Mouse (Mus musculus) forebrain, embryonic 13.5 days (tissue): ENCODE measurements around the gene Pdss2. TPM values are rescaled to one million over a fixed set of nuclear protein-coding genes. Genes with fewer than 3 reads are reported as not detected.

Source experiments
- ATAC-seq: fragments of 200-750 bp; cut with Nextera tagmentation; 2 replicates; pipeline ENCODE4 v1.8.0; 2017
- H3K27ac ChIP-seq: fragments of 300-500 bp; sonication (generic); 2 replicates; pipeline ENCODE4 v1.5.1; 2015; ENCODE audit warnings: inconsistent platforms, mild to moderate bottlenecking, moderate library complexity
- H3K27me3 ChIP-seq: fragments of 300-500 bp; sonication (generic); 2 replicates; pipeline ENCODE4 v1.6.1; 2015; ENCODE audit warnings: mild to moderate bottlenecking, inconsistent platforms
- H3K36me3 ChIP-seq: fragments of 300-500 bp; sonication (generic); 2 replicates; pipeline ENCODE4 v1.6.1; 2015; ENCODE audit warnings: mild to moderate bottlenecking, inconsistent platforms; ENCODE audit not compliant: poor library complexity, severe bottlenecking
- H3K4me1 ChIP-seq: fragments of 300-500 bp; sonication (generic); 2 replicates; pipeline ENCODE4 v1.6.1; 2015; ENCODE audit warnings: inconsistent platforms
- H3K4me2 ChIP-seq: fragments of 300-500 bp; sonication (generic); 2 replicates; pipeline ENCODE4 v1.6.1; 2015; ENCODE audit warnings: inconsistent platforms, mild to moderate bottlenecking, moderate library complexity
- H3K4me3 ChIP-seq: fragments of 300-500 bp; sonication (generic); 2 replicates; pipeline ENCODE4 v1.5.1; 2015; ENCODE audit warnings: mild to moderate bottlenecking, inconsistent platforms
- H3K9ac ChIP-seq: fragments of 300-500 bp; sonication (generic); 2 replicates; pipeline ENCODE4 v1.6.1; 2015; ENCODE audit warnings: mild to moderate bottlenecking, inconsistent platforms
- H3K9me3 ChIP-seq: fragments of 300-500 bp; sonication (generic); replicated peaks from 2 replicates; pipeline ENCODE4 v1.6.1; 2016; ENCODE audit warnings: inconsistent platforms
- WGBS: fragments of 180-500 bp; shearing (Covaris S2); methylation state at CpG from one replicate; pipeline ENCODE4 v1.1.7; 2015; 5-methylcytosine and 5-hydroxymethylcytosine counted together
- polyA plus RNA-seq: library from polyadenylated mRNA; unstranded; fragments of >200 nt; fragmentation: Nextera tagmentation; extraction: Ambion mirVana; gene quantifications from 2 replicates; pipeline ENCODE4 v1.2.1, GENCODE M21; 2015

Pdss2 gene
- polyA plus RNA-seq, 1 experiment from 2014 or later: 15.9 TPM

- no peak for ATAC-seq
- Histone ChIP-seq H3K9me3 (no peaks in the 10 kb centered on the region), H3K27ac (no peak overlapping the region), H3K27me3 (no peaks in the 10 kb centered on the region), H3K4me2 (no peak overlapping the region), H3K9ac (no peak overlapping the region), H3K4me3 (no peak overlapping the region), H3K36me3 (peaks cover 58% of the 10 kb centered on the region), H3K4me1 (no peaks in the 10 kb centered on the region)
- 96% methylated on average over 10 of the region's 10 CpGs for WGBS
Observed at GRCm38 (mm10) chr10:43512976-43513375, 291.7 kb downstream of the Pdss2 start.

Other genes starting within 250 kb of the Pdss2 start
- 9.0 and 9.3 TPM in 2 replicates for gene Sobp, start 47.0 kb upstream of the Pdss2 start, polyA plus RNA-seq
- gene 9030612E09Rik, start 46.8 kb upstream of the Pdss2 start, polyA plus RNA-seq: 1.7 and 2.2 TPM in 2 replicates